Mouse (Mus musculus) cerebellum, adult 9-11 months (tissue): ENCODE measurements around the gene Ffar1.
"Not testable (repeated sequence)": the region's sequence is repeated elsewhere in the genome, so short reads cannot be mapped to it uniquely, and the experiment has no call there.

Source experiments
- DNase-seq: peaks from one replicate; pipeline ENCODE4 v3.0.0; 2022

The Ffar1 gene

DNA sequence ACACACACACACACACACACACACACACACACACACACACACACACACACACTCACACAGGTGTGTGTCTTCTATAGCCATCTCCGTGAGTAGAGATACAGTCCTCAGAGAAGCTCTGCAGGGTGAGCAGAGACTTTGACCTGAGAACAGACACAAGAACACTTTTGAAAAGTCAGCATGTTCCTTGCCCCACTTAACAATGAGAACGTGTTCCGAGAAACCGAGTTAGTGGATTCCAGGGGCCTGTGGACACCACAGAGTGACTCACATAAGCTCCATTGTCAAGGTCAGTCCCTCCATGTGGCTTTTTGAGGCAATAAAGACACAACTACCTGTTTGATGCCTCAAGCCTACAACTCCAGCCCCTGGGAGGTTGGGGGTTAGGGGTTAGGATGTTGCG lies 14.0 kb downstream of the Ffar1 start:
- DNase-seq: no peak

- no peak for DNase-seq
Observed at GRCm38 (mm10) chr7:30846505-30847053, 14.8 kb downstream of the Ffar1 start.

GRCm38 (mm10) chr7:30844676-30845297 lies 16.6 kb downstream of the Ffar1 start:
- no peak for DNase-seq

DNA sequence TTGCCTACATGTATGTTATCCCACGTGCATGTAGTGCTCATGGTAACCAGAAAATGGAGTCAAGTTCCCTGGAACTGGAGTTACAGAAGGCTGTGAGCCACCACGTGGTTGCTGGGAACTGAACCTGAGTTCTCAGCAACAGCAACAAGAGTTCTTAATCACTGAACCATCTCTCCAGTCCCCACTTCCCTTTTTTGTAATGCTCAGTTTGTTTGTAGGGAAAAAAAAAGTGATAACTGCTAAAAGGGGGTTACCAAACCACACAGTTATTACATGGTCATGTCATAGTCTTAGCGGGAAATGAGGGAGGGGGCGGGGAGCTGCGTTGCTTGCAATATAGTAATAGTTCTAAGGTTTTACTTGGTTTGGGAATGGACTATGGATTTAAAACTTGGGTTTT lies 19.3 kb downstream of the Ffar1 start:
- no peak for DNase-seq

- no peak for DNase-seq
Observed at GRCm38 (mm10) chr7:30841379-30841778, 20.0 kb downstream of the Ffar1 start.

GRCm38 (mm10) chr7:30840306-30840705 lies 21.1 kb downstream of the Ffar1 start:
- DNase-seq: no peak

DNA sequence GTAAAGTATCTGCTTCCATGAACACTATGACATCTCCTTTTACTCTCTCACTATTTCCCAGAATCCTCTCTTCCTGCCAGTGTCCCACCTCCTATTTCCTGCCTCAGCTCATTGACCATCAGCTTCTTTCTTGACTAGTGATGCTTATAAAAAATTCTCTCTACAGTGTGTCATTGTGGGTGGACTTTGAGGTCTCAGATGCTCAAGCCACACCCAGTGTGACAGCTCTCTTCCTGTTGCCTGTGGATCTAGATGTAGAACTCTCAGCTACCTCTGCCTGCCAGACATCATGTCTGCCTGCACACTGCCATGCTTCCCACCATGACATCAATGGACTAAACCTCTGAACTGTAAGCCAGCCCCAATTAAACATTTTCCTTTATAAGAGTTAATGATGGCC lies 24.1 kb downstream of the Ffar1 start:
- DNase-seq: no peak

DNA sequence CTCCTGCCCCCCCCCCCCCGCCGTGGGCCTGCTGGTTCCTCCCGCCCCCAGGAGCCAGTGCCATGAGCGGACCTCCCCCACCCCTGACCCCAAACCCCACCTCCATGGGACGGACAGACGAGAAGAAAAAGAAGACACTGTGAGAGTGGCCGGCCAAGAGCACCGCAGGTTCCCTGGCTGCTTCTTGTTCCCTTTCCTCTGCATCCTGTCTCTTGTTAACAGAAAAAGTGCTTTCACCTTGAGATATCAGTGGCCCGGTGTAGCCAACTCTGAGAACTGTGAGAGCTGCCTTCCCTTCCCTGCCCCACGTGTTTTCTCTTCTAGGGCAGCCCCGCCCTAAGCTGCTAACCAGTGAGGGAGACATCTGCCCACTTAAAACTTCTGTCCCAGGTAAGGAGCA lies 28.7 kb downstream of the Ffar1 start:
- DNase-seq: not testable (repeated sequence)

- DNase-seq: no peak
Observed at GRCm38 (mm10) chr7:30832261-30832660, 29.1 kb downstream of the Ffar1 start.

DNA sequence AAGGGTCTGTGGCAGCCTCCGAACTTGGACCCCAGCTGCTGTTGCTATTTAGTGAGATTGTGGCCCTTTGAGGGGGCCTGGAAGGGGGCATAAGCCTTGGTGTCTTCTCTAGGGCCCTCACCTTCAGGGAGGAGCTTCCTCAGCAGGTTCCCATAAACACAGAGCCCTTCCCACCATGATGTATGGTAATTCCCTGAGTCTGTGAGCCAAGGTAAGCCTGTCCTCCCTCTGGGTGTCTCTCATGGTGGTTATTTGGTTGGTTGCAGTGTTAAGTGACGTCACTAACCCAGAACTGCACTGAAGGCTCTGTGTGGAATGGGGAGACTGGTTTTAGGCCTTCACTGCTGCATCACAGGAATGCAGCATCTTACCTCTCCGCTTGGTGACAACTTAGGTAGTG lies 31.9 kb downstream of the Ffar1 start:
- DNase-seq: no peak

DNA sequence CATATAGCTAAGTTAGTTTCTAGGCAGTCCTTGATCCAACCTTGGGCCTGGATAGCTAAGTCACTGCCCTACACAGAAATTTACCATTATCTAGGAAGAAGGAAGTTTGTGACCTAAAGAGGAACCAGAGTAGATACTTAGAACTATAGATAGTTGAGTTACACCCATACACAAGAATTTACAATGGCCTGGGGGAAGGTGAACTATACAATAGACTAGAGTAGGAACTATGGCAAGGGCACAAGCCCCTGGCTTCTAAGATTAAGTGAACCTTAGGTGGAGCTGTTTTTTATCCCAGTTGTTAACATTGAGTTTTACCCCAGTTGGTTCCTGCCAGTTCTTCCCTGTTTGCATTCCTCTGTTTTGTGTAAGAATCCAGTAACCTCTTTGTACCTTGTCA lies 32.5 kb downstream of the Ffar1 start:
- DNase-seq: not testable (repeated sequence)

- no peak for DNase-seq
Observed at GRCm38 (mm10) chr7:30826660-30827059, 34.7 kb downstream of the Ffar1 start.

DNA sequence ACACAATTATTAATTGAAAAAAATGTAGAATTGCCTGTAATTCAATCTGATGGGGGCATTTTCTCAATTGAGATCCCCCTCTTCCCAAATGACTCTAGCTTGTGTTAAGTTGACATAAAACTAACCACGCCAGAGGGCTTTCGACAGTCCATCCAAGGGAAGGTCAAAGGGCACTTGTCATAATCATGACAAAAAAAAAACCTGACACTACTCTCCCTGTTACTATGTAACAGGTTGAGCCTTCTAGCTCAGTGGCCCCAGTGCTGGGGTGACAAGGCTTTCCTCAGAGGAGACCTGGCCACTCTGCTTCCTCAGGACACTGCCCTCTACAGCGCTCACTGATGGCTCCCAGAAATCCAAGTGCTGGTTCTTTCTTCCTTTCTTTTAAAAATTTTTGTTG lies 37.1 kb downstream of the Ffar1 start:
- DNase-seq: no peak

GRCm38 (mm10) chr7:30823675-30824074 lies 37.7 kb downstream of the Ffar1 start, which contains the start of gene Ffar2:
TSS of gene Ffar2 (minus strand) at chr7:30823775.
- DNase-seq: no peak

DNA sequence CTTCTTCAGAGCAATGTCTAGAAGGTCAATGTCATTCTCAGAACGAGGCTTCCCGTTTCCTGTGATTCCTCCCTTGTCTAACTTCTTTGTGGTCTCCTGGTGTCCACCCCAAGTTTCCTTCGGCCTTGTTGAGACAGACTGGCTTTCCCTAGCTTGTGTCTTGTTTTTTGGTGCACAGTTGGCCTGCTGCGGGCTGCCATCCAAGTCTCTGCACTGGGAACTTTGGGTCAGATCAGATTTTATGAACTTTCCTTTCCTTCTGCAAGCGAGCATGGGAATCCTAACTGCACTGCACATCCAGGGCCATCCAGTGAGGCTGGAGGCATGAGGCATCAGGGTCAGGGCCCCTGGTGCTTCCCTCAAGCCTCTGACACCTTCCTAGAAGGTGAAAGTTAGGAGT lies 39.8 kb downstream of the Ffar1 start:
- no peak for DNase-seq

DNA sequence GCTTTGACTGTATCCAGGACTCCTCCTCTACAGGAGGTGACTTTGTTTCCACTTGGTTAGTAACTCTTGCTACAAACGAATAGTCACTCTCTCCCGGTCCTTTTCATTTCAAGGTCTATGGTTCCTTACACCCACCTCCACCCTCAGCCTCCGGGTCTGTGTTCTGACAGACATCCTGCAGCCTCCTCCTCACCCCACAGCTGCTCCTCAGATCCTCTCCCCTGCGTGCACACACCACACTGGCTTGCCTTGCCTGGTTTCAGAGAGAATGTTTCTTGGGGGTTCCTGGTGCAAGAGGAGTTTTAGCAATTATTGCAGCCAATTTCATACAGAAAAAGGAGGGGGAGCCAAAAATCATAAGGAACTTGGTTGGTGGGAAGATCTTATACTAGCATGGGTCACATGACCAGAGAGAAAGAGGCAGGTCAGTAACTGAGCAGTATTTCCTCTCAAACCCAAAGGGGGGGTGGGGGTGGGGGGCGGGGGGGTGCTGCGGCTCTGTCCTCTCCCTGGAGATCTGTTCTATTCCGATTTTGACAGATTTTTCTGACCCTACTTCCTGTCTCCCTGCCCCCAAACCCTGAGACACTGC lies 40.4 kb downstream of the Ffar1 start:
- DNase-seq: no peak

DNA sequence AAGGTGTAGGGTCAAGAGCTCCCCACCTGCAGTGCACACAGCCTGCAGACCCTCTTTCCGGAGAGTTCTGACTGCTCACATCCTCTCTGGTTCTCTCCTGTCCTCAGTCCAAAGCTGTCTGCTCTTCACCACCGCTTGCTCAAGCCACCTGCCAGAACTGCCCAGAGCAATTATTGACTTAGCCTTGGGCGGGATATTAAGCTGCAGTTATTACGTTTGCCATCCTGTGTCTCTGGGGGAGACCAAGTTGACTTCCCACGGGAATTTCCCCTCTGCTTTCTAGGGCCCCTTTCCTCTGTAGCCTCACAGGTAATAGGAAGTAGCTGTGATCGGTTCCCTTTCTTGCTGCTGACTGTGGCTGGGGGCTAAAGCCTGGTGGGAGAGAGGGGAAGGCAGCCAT lies 41.2 kb downstream of the Ffar1 start:
- DNase-seq: no peak

- no peak for DNase-seq
Observed at GRCm38 (mm10) chr7:30812291-30812807, 49.0 kb downstream of the Ffar1 start.

DNA sequence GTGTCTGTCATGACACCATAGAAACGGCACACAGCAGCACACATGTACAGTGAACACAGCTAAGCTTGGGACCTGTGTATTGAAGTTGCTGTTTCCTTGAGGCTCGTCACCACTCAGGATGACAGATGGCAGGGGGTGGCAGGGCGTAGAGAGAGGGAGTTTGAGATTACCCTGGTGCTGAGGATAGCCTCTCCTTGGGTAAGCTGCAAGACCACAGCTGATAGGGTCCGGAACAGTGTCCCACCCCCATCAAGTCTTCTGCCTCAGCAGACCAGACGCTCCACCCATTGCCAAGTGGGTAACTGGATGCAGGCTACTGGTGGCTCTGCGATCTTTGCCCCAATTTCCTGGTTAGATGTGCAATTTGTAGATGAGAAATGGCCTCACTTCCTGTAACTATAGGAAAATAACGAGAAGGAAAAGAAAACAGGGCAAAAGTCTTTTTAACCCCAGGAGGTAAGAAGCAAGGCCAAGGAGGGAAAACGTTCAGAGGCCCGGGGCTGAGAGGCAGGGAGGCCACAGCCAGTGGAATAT lies 49.5 kb downstream of the Ffar1 start:
- DNase-seq: no peak

- DNase-seq: no peak
Observed at GRCm38 (mm10) chr7:30810319-30810718, 51.0 kb downstream of the Ffar1 start.
